Mouse (Mus musculus) liver, adult 2 months (tissue): ENCODE data around the gene Napb. TPM values are rescaled to one million over a fixed set of nuclear protein-coding genes. Genes with fewer than 3 reads are reported as not detected.

Source experiments
- DNase-seq: peaks from one replicate; pipeline ENCODE4 v3.0.0-alpha.2; 2011; ENCODE audit warnings: low read depth, low spot score; ENCODE audit errors: extremely low read depth
- H3K27ac ChIP-seq: fragments of 200-500 bp; replicated peaks from 2 replicates; pipeline ENCODE4 v1.5.1; 2012; ENCODE audit warnings: low read depth, mild to moderate bottlenecking, control low read depth, inconsistent platforms, low read length; ENCODE audit not compliant: insufficient read depth
- H3K27me3 ChIP-seq: fragments of 200-500 bp; 2 replicates; pipeline ENCODE4 v1.6.1; 2012; ENCODE audit warnings: mild to moderate bottlenecking, moderate library complexity, low read length, inconsistent platforms; ENCODE audit not compliant: control insufficient read depth, insufficient read depth
- H3K36me3 ChIP-seq: fragments of 200-500 bp; 2 replicates; pipeline ENCODE4 v1.6.1; 2012; ENCODE audit warnings: low read length, inconsistent platforms; ENCODE audit not compliant: control insufficient read depth, insufficient read depth
- H3K4me1 ChIP-seq: fragments of 200-500 bp; 2 replicates; pipeline ENCODE4 v1.6.1; 2011; ENCODE audit warnings: low read length; ENCODE audit not compliant: control insufficient read depth, insufficient read depth
- H3K4me3 ChIP-seq: fragments of 200-500 bp; 2 replicates; pipeline ENCODE4 v1.5.1; 2011; ENCODE audit warnings: low read depth, mild to moderate bottlenecking, control low read depth, low read length, moderate library complexity; ENCODE audit not compliant: insufficient read depth
- H3K79me2 ChIP-seq: fragments of 200-500 bp; 2 replicates; pipeline ENCODE4 v1.6.1; 2012; ENCODE audit warnings: inconsistent platforms, mild to moderate bottlenecking, low read length, moderate library complexity; ENCODE audit not compliant: control insufficient read depth, insufficient read depth
- H3K9ac ChIP-seq: fragments of 200-500 bp; 2 replicates; pipeline ENCODE4 v1.6.1; 2012; ENCODE audit warnings: low read depth, mild to moderate bottlenecking, control low read depth, inconsistent platforms, low read length
- CTCF ChIP-seq: fragments of 200-500 bp; IDR thresholded peaks from 2 replicates; pipeline ENCODE4 v1.5.1; 2011; ENCODE audit warnings: low read depth, low read length, control low read depth
- POLR2A ChIP-seq: fragments of 200-500 bp; IDR thresholded peaks from 2 replicates; pipeline ENCODE4 v1.6.1; 2011; ENCODE audit warnings: low read length, control low read depth; ENCODE audit not compliant: insufficient read depth; ENCODE audit errors: extremely low read depth
- WGBS: fragments of 180-500 bp; shearing (Covaris S2); methylation state at CpG from one replicate; pipeline ENCODE4 v1.1.7; 2018; 5-methylcytosine and 5-hydroxymethylcytosine counted together
- polyA plus RNA-seq: library from polyadenylated mRNA; depleted of rRNA; stranded (reverse); fragments of >200 nt; gene quantifications from 2 replicates; pipeline ENCODE4 v1.2.3, GENCODE M21; 2012
- total RNA-seq: library from RNA; depleted of rRNA; stranded (reverse); fragments of >200 nt; gene quantifications from 2 replicates; pipeline ENCODE4 v1.2.3, GENCODE M21; 2014

Napb gene
- total and polyA plus RNA-seq, 2 experiments, result 0.57 to 1.7 TPM

GRCm38 (mm10) chr2:148685709-148686108, 46.6 kb downstream of the Napb start:
- Histone ChIP-seq H3K4me1 (peaks cover 52% of the 10 kb centered on the region), H3K27ac (peak overlapping the region; percentile 69), H3K4me3 (no peak overlapping the region), H3K36me3 (peaks cover 23% of the 10 kb centered on the region), H3K9ac (no peak overlapping the region), H3K79me2 (peaks cover 24% of the 10 kb centered on the region; the same call in 1 of the 2 replicates), H3K27me3 (no peaks in the 10 kb centered on the region)
- TF ChIP-seq CTCF, result no peak
- TF ChIP-seq POLR2A, result no peak
- 26% methylated on average over 3 of the region's 3 CpGs for WGBS
- peak; percentile 93 for DNase-seq

- TF ChIP-seq CTCF, result no peak
- no peak for TF ChIP-seq POLR2A
- Histone ChIP-seq H3K27ac (peak overlapping the region; percentile 69), H3K9ac (no peak overlapping the region), H3K4me3 (no peak overlapping the region), H3K4me1 (peaks cover 48% of the 10 kb centered on the region), H3K79me2 (peaks cover 24% of the 10 kb centered on the region; the same call in 1 of the 2 replicates), H3K27me3 (no peaks in the 10 kb centered on the region), H3K36me3 (peaks cover 21% of the 10 kb centered on the region)
- 67% methylated on average over 2 of the region's 2 CpGs for WGBS
- DNase-seq, result no peak
Observed at GRCm38 (mm10) chr2:148684972-148685371, 47.3 kb downstream of the Napb start.

- no peak for DNase-seq
- Histone ChIP-seq H3K4me1 (peaks cover 40% of the 10 kb centered on the region), H3K79me2 (peaks cover 24% of the 10 kb centered on the region; the same call in 1 of the 2 replicates), H3K27me3 (no peaks in the 10 kb centered on the region), H3K27ac (no peak overlapping the region), H3K9ac (no peak overlapping the region), H3K4me3 (no peak overlapping the region), H3K36me3 (peaks cover 19% of the 10 kb centered on the region)
- 86% methylated on average over 1 of the region's 1 CpGs for WGBS
- TF ChIP-seq CTCF (no peak), POLR2A (no peak)
Observed at GRCm38 (mm10) chr2:148683031-148683430, 49.2 kb downstream of the Napb start.

- DNase-seq, result peak; percentile 37
- Histone ChIP-seq H3K79me2 (peaks cover 24% of the 10 kb centered on the region; the same call in 1 of the 2 replicates), H3K9ac (peak overlapping the region; percentile 95), H3K4me1 (peaks cover 39% of the 10 kb centered on the region), H3K4me3 (peak overlapping the region; percentile 80), H3K36me3 (peaks cover 20% of the 10 kb centered on the region), H3K27me3 (no peaks in the 10 kb centered on the region), H3K27ac (peak overlapping the region; percentile 85)
- TF ChIP-seq CTCF (peak; percentile 60), POLR2A (no peak)
- under 1% methylated on average over 17 of the region's 17 CpGs for WGBS
Observed at GRCm38 (mm10) chr2:148681461-148681891, 50.8 kb downstream of the Napb start.

GRCm38 (mm10) chr2:148680775-148681291, 51.4 kb downstream of the Napb start, which contains the start of gene Gzf1:
Gene Gzf1 (plus strand): TSS chr2:148681023.
- WGBS, result under 1% methylated on average over 38 of the region's 39 CpGs
- H3K79me2 ChIP-seq, result peaks cover 24% of the 10 kb centered on the region; the same call in 1 of the 2 replicates
- peak; percentile 97 for DNase-seq
- H3K4me3 ChIP-seq, result peak within 1 kb of the TSS; percentile 80
- H3K36me3 ChIP-seq, result peaks cover 18% of the 10 kb centered on the region
- TF ChIP-seq POLR2A (peak; percentile 96), CTCF (0 out of 2 replicates have a peak, but pooled peaks have one; percentile 3)
- H3K9ac ChIP-seq, result peak within 1 kb of the TSS; percentile 95
- peaks cover 34% of the 10 kb centered on the region for H3K4me1 ChIP-seq
- peak within 1 kb of the TSS; percentile 89 for H3K27ac ChIP-seq
- no peaks in the 10 kb centered on the region for H3K27me3 ChIP-seq

- H3K36me3 ChIP-seq, result peaks cover 11% of the 10 kb centered on the region
- DNase-seq, result peak; percentile 96
- 3% methylated on average over 9 of the region's 9 CpGs for WGBS
- H3K79me2 ChIP-seq, result peaks cover 22% of the 10 kb centered on the region; the same call in 1 of the 2 replicates
- peaks cover 24% of the 10 kb centered on the region for H3K4me1 ChIP-seq
- H3K27me3 ChIP-seq, result no peaks in the 10 kb centered on the region
- peak overlapping the region; percentile 93 for H3K27ac ChIP-seq
- H3K4me3 ChIP-seq, result peak overlapping the region; percentile 54
- TF ChIP-seq POLR2A (peak; percentile 66; the same call in 1 of the 2 replicates), CTCF (no peak)
- H3K9ac ChIP-seq, result peak overlapping the region; percentile 70
Observed at GRCm38 (mm10) chr2:148679346-148679745, 52.9 kb downstream of the Napb start.
